Mouse (Mus musculus): ENCODE results near the gene Gls. TPM values are rescaled to one million over a fixed set of nuclear protein-coding genes. Genes with fewer than 3 reads are reported as not detected.

Gls gene
- total RNA-seq, 2 experiments from 2014 or later: 402 to 406 TPM

DNA sequence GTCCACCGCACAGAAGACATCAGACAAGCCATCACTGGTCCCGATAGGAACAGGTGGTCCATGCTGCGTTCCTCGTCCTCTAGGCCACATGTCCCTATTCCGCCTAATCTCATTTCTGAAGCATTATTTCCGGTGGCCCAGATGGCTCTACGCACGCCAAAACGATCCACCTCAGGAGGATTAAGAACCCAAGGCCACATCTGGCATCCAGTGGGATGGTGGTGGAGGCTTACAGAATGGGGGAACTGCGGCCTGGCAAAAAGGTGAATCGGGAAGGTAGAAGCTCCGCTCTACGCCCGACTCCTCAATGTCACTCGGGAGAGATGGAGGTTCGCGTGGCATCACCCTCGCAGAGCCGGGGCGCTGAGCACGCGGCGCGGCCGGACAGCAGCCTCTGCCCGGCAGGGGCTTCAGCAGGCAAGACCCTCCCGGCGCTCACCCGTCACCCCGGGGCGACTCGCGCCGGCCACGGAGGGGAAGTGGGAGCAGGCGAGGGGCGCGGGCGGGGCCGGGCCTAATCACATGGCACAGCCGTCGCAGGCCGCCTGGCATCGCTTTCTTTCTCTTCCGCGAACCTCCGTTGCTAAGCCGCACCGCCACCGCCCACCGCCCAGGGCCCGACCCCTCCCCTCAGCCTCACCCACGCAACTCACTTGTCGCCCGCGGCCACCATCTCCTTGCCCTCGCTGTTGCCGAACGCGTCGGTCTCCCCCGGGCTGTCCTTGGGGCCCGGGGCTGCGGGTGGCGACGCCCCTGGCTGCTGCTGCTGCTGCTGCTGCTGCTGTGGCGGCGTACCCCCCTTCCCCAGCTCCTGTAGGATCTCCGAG, 880 bp downstream of the Gls start:
- no peak for TF ChIP-seq CTCF (IDR thresholded peaks at IDR 0.05)
- intact Hi-C loops (cut with DNase I): loop anchor here (2.0 to 10.0 kb wide), 3 partner anchors 49 to 613 kb away; partner anchors contain the start of gene Hibch
- DNase-seq (ENCODE audit: extremely low spot score in 1 of 2, low spot score in 2 of 2): peak; percentile 63 to 70
- H3K27ac ChIP-seq: peak overlapping the region; percentile 94
- peak overlapping the region; percentile 93 for H3K4me3 ChIP-seq

DNA sequence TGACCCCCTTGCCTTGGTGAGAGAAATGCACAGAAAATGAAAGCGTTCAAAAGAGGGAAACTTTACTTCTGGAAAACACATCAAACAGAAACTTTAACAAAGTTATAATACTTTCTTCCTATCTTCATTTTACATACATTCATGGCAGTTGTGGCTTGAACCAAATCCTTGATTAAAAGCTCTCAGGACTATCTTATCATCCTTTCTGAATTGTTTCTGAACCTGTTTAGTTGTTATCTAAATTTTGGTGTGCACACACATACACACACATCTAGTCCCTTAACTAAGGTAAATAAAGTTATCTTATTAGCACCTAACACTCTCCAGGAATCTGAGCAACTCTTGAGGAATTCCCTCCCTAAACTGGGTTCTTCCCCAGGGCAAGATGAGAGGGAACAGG, 2.6 kb downstream of the Gls start:
- no peak for DNase-seq (ENCODE audit: extremely low spot score in 1 of 2, low spot score in 2 of 2)
- Histone ChIP-seq H3K27ac (no peak overlapping the region), H3K4me3 (peak overlapping the region; percentile 93)
- TF ChIP-seq CTCF (IDR thresholded peaks at IDR 0.05): no peak
- intact Hi-C loops (cut with DNase I): loop anchor here (5.0 to 10.0 kb wide), 2 partner anchors 88 to 614 kb away; partner anchors contain the start of gene Hibch

GRCm38 (mm10) chr1:52228178-52228577, 4.9 kb downstream of the Gls start:
- TF ChIP-seq CTCF (IDR thresholded peaks at IDR 0.05): no peak
- intact Hi-C loops (cut with DNase I): no loop called here
- Histone ChIP-seq H3K4me3 (no peak overlapping the region), H3K27ac (no peak overlapping the region)
- DNase-seq (ENCODE audit: extremely low spot score in 1 of 2, low spot score in 2 of 2): no peak

DNA sequence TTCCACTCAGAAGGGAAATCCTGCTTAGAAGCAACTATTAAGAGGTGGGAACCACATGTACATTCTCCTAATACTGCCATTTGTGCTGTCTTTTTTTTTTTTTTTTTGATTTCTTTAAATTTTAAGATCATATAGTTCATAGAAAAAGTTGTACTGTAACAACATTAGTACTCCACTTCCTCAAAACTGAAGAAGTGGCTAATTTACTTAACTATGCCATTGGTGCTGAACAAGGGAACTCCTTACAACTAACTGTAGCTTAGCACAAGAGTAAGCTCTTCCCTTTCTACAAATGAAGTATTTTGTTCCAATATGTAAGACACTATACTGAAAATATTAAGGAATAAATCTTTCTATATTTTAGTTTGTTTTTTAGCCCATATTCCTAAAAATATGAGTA, 6.6 kb downstream of the Gls start:
- intact Hi-C loops (cut with DNase I): no loop called here
- DNase-seq (ENCODE audit: extremely low spot score in 1 of 2, low spot score in 2 of 2): no peak
- Histone ChIP-seq H3K27ac (no peak overlapping the region), H3K4me3 (no peak overlapping the region)
- no peak for TF ChIP-seq CTCF (IDR thresholded peaks at IDR 0.05)

DNA sequence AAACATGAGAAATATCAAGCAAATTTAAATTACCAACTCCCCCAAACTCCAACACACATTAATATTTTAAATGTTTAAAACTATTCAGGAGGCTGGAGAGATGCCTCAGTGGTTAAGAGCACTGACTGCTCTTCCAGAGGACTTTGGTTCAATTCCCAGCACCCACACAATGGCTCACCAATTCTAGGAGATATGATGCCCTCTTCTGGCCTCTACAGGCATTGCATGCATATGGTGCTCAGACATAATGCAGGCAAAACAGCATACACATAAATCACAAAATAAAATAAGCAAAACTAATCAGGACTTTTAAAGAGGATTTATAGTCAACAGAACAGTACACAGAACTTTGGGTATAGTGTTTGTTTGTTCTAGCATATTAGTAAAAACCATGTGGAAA, 16.3 kb downstream of the Gls start:
- intact Hi-C loops (cut with DNase I): no loop called here
- no peak overlapping the region for H3K27ac ChIP-seq
- H3K4me3 ChIP-seq: no peak overlapping the region
- DNase-seq (ENCODE audit: extremely low spot score in 1 of 2, low spot score in 2 of 2): no peak
- TF ChIP-seq CTCF (IDR thresholded peaks at IDR 0.05): peak; percentile 41

- intact Hi-C loops (cut with DNase I): no loop called here
- no peak for DNase-seq (ENCODE audit: extremely low spot score in 1 of 2, low spot score in 2 of 2)
- Histone ChIP-seq H3K27ac (no peak overlapping the region), H3K4me3 (no peak overlapping the region)
- no peak for TF ChIP-seq CTCF (IDR thresholded peaks at IDR 0.05)
Measured at GRCm38 (mm10) chr1:52182992-52183391, 50.0 kb downstream of the Gls start.

GRCm38 (mm10) chr1:52181994-52182393, 51.0 kb downstream of the Gls start:
- intact Hi-C loops (cut with DNase I): no loop called here

DNA sequence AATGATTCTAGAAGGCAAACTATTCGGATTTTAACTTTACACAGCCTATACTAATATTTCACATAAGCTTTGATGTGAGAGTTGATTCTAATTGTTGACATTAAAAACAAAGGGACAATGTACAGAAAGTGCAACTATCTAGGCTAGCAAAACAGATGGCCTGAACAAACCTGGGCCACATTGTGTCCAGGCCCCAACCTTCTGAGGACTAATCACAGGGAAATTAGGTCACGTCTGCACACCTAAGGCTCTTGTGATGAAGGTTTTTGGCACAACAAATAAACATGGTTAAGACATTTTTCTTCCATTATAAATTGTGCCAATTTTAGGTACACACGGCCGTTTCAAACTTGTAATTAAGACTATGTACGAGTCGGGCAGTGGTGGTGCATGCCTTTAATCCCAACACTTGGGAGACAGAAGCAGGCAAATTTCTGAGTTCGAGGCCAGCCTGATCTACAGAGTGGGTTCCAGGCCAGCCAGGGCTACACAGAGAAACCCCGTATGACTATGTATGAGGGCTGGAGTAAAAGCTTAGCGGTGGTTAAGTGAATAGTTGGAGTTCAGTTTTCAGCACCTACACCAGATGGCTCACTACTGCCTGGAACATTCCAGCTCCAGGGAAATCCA, 53.0 kb downstream of the Gls start:
- Histone ChIP-seq H3K27ac (no peak overlapping the region), H3K4me3 (no peak overlapping the region)
- TF ChIP-seq CTCF (IDR thresholded peaks at IDR 0.05): no peak
- DNase-seq (ENCODE audit: extremely low spot score in 1 of 2, low spot score in 2 of 2): no peak
- intact Hi-C loops (cut with DNase I): no loop called here

More at GRCm38 (mm10) chr1:52181994-52182393, 51.0 kb downstream of the Gls start:
- TF ChIP-seq CTCF (IDR thresholded peaks at IDR 0.05): no peak
- no peak for DNase-seq (ENCODE audit: extremely low spot score in 1 of 2, low spot score in 2 of 2)
- Histone ChIP-seq H3K27ac (no peak overlapping the region), H3K4me3 (no peak overlapping the region)

DNA sequence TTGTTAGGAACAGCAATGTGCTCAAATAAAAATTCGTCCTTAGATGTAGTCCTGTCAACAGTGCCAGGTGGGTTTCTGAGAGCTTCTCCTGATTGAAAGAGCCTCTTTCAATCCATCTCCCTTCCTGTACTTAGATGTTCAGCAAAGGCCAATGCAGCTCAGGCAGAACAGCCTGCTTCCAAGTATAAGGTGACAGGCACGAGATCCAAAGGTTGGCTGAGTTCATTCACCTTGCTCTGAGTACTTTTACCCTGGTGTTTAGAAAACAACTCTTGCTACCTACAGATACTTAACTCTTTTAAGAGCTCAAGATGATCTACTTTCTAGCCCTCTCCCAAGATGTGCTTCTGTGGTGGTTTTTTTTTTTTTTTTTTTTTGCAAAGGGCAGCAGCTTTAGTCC, 56.0 kb downstream of the Gls start:
- Histone ChIP-seq H3K4me3 (no peak overlapping the region), H3K27ac (no peak overlapping the region)
- intact Hi-C loops (cut with DNase I): no loop called here
- no peak for TF ChIP-seq CTCF (IDR thresholded peaks at IDR 0.05)
- DNase-seq (ENCODE audit: extremely low spot score in 1 of 2, low spot score in 2 of 2): no peak

- Histone ChIP-seq H3K4me3 (no peak overlapping the region), H3K27ac (no peak overlapping the region)
- intact Hi-C loops (cut with DNase I): no loop called here
- DNase-seq (ENCODE audit: extremely low spot score in 1 of 2, low spot score in 2 of 2): no peak
- TF ChIP-seq CTCF (IDR thresholded peaks at IDR 0.05): no peak
Measured at GRCm38 (mm10) chr1:52175983-52176382, 57.0 kb downstream of the Gls start.

DNA sequence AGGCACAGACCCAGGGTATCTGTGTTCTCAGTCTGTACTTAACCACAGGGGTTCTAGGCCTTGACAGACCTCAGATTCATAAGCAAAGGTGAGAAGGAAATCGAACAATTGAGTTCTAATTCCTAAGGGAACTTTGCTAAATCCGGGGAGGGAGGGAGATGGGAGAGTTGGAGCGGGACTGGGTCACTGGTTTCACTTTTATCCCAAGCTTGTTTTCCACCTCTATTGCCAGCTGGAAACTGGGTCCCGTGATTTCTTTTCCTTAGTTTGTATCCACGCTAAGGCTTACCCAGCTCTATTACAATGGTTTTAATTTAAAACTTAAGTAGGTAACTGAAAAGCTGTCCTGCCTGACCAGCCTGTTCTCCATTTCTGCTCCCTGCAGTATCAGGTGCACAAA, 57.7 kb downstream of the Gls start:
- no peak for TF ChIP-seq CTCF (IDR thresholded peaks at IDR 0.05)
- DNase-seq (ENCODE audit: extremely low spot score in 1 of 2, low spot score in 2 of 2): no peak
- Histone ChIP-seq H3K27ac (no peak overlapping the region), H3K4me3 (no peak overlapping the region)
- intact Hi-C loops (cut with DNase I): no loop called here

GRCm38 (mm10) chr1:52171271-52171670, 61.8 kb downstream of the Gls start:
- no peak overlapping the region for H3K27ac ChIP-seq

More at GRCm38 (mm10) chr1:52171271-52171670, 61.8 kb downstream of the Gls start:
- no peak overlapping the region for H3K4me3 ChIP-seq
- no peak for DNase-seq (ENCODE audit: extremely low spot score in 1 of 2, low spot score in 2 of 2)
- no peak for TF ChIP-seq CTCF (IDR thresholded peaks at IDR 0.05)
- intact Hi-C loops (cut with DNase I): no loop called here
